Mouse (Mus musculus): ENCODE data around the gene Ubash3b.

Ubash3b gene

GRCm38 (mm10) chr9:41161413-41161812, at the start of gene Ubash3b:
Ubash3b (minus strand) TSS chr9:41161697.
- DNase-seq (ENCODE audit: low read depth, low spot score): no peak

- peak; percentile 97 for DNase-seq (ENCODE audit: low read depth, low spot score)
Measured at GRCm38 (mm10) chr9:41207130-41208104, 45.9 kb upstream of the Ubash3b start.

- no peak for DNase-seq (ENCODE audit: low read depth, low spot score)
Measured at GRCm38 (mm10) chr9:41206717-41207116, 45.2 kb upstream of the Ubash3b start.

GRCm38 (mm10) chr9:41205267-41205666, 43.8 kb upstream of the Ubash3b start:
- no peak for DNase-seq (ENCODE audit: low read depth, low spot score)

GRCm38 (mm10) chr9:41199456-41200252, 38.2 kb upstream of the Ubash3b start:
- DNase-seq (ENCODE audit: low read depth, low spot score): no peak

GRCm38 (mm10) chr9:41198501-41199265, 37.2 kb upstream of the Ubash3b start:
- no peak for DNase-seq (ENCODE audit: low read depth, low spot score)

GRCm38 (mm10) chr9:41195742-41196311, 34.3 kb upstream of the Ubash3b start:
- DNase-seq (ENCODE audit: low read depth, low spot score): no peak

- DNase-seq (ENCODE audit: low read depth, low spot score): no peak
Measured at GRCm38 (mm10) chr9:41191651-41192210, 30.2 kb upstream of the Ubash3b start.

GRCm38 (mm10) chr9:41190745-41191482, 29.4 kb upstream of the Ubash3b start:
- DNase-seq (ENCODE audit: low read depth, low spot score): peak; percentile 80

GRCm38 (mm10) chr9:41187939-41188338, 26.4 kb upstream of the Ubash3b start:
- no peak for DNase-seq (ENCODE audit: low read depth, low spot score)

GRCm38 (mm10) chr9:41187498-41187897, 26.0 kb upstream of the Ubash3b start:
- no peak for DNase-seq (ENCODE audit: low read depth, low spot score)

GRCm38 (mm10) chr9:41185331-41185730, 23.8 kb upstream of the Ubash3b start:
- DNase-seq (ENCODE audit: low read depth, low spot score): no peak

- peak; percentile 52 for DNase-seq (ENCODE audit: low read depth, low spot score)
Measured at GRCm38 (mm10) chr9:41182550-41182949, 21.1 kb upstream of the Ubash3b start.

- no peak for DNase-seq (ENCODE audit: low read depth, low spot score)
Measured at GRCm38 (mm10) chr9:41181803-41182202, 20.3 kb upstream of the Ubash3b start.

- DNase-seq (ENCODE audit: low read depth, low spot score): no peak
Measured at GRCm38 (mm10) chr9:41181372-41181771, 19.9 kb upstream of the Ubash3b start.

- DNase-seq (ENCODE audit: low read depth, low spot score): no peak
Measured at GRCm38 (mm10) chr9:41179056-41179455, 17.6 kb upstream of the Ubash3b start.

GRCm38 (mm10) chr9:41173158-41173557, 11.7 kb upstream of the Ubash3b start:
- DNase-seq (ENCODE audit: low read depth, low spot score): no peak

GRCm38 (mm10) chr9:41172426-41172825, 10.9 kb upstream of the Ubash3b start:
- DNase-seq (ENCODE audit: low read depth, low spot score): no peak

GRCm38 (mm10) chr9:41170026-41170425, 8.5 kb upstream of the Ubash3b start:
- DNase-seq (ENCODE audit: low read depth, low spot score): no peak

- DNase-seq (ENCODE audit: low read depth, low spot score): no peak
Measured at GRCm38 (mm10) chr9:41168656-41169055, 7.2 kb upstream of the Ubash3b start.

All from brain, embryonic 18.5 days (tissue).